Mouse (Mus musculus): Measurements from ENCODE around the gene F2rl2.

DNA sequence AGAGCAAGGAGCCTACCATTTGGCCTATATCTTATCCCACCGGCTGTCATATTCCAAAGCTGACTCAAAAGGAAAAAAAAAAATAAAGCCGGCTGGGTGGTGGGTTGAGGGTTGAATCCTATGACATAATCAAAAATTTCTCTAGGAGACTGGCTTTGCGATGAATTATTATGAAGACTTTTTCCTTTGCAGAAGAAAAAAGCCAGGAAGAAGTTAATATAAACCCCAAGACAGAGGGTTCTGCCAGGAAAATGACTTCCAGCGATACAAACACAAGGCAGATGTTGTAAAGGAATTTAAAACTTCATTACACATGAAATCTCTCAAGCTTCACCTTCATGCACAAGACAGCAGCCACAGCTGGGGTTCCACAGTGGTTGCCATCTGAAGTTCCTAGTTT lies 48.8 kb downstream of the F2rl2 start:
- TF ChIP-seq CTCF (IDR thresholded peaks at IDR 0.05; ENCODE audit: insufficient read depth, low read depth, low read length): no peak
- TF ChIP-seq POLR2A (IDR thresholded peaks at IDR 0.05; ENCODE audit: insufficient read depth, low read depth, low read length): no peak

Measured in olfactory bulb, adult 2 months (tissue).